Mouse (Mus musculus): Measurements from ENCODE around the gene Mbnl1.

Gene Mbnl1

GRCm38 (mm10) chr3:60516054-60516674 is 43.5 kb downstream of the Mbnl1 start:
- DNase-seq (ENCODE audit: low read depth, low spot score): peak; percentile 92

GRCm38 (mm10) chr3:60517234-60517787 is 44.7 kb downstream of the Mbnl1 start:
- DNase-seq (ENCODE audit: low read depth, low spot score): no peak

- DNase-seq (ENCODE audit: low read depth, low spot score): peak; percentile 50
These were observed 46.7 kb downstream of the Mbnl1 start for GRCm38 (mm10) chr3:60519337-60519736.

- DNase-seq (ENCODE audit: low read depth, low spot score): no peak
These were observed 51.5 kb downstream of the Mbnl1 start for GRCm38 (mm10) chr3:60524127-60524526.

GRCm38 (mm10) chr3:60531286-60531685 is 58.7 kb downstream of the Mbnl1 start:
- DNase-seq (ENCODE audit: low read depth, low spot score): no peak

GRCm38 (mm10) chr3:60531826-60532225 is 59.2 kb downstream of the Mbnl1 start:
- no peak for DNase-seq (ENCODE audit: low read depth, low spot score)

- no peak for DNase-seq (ENCODE audit: low read depth, low spot score)
These were observed 62.6 kb downstream of the Mbnl1 start for GRCm38 (mm10) chr3:60535224-60535623.

GRCm38 (mm10) chr3:60537063-60537462 is 64.4 kb downstream of the Mbnl1 start:
- peak; percentile 65 for DNase-seq (ENCODE audit: low read depth, low spot score)

GRCm38 (mm10) chr3:60538214-60538971 is 65.8 kb downstream of the Mbnl1 start:
- DNase-seq (ENCODE audit: low read depth, low spot score): no peak

- no peak for DNase-seq (ENCODE audit: low read depth, low spot score)
These were observed 68.5 kb downstream of the Mbnl1 start for GRCm38 (mm10) chr3:60541121-60541520.

- no peak for DNase-seq (ENCODE audit: low read depth, low spot score)
These were observed 73.6 kb downstream of the Mbnl1 start for GRCm38 (mm10) chr3:60546196-60546595.

GRCm38 (mm10) chr3:60546904-60547303 is 74.3 kb downstream of the Mbnl1 start:
- no peak for DNase-seq (ENCODE audit: low read depth, low spot score)

- no peak for DNase-seq (ENCODE audit: low read depth, low spot score)
These were observed 77.9 kb downstream of the Mbnl1 start for GRCm38 (mm10) chr3:60550492-60550891.

- no peak for DNase-seq (ENCODE audit: low read depth, low spot score)
These were observed 79.0 kb downstream of the Mbnl1 start for GRCm38 (mm10) chr3:60551650-60552049.

GRCm38 (mm10) chr3:60553011-60553410 is 80.4 kb downstream of the Mbnl1 start:
- DNase-seq (ENCODE audit: low read depth, low spot score): no peak

- DNase-seq (ENCODE audit: low read depth, low spot score): no peak
These were observed 84.0 kb downstream of the Mbnl1 start for GRCm38 (mm10) chr3:60556596-60556995.

GRCm38 (mm10) chr3:60558252-60558862 is 85.7 kb downstream of the Mbnl1 start:
- no peak for DNase-seq (ENCODE audit: low read depth, low spot score)

GRCm38 (mm10) chr3:60559762-60560161 is 87.1 kb downstream of the Mbnl1 start:
- DNase-seq (ENCODE audit: low read depth, low spot score): peak; percentile 37

GRCm38 (mm10) chr3:60563529-60564243 is 91.1 kb downstream of the Mbnl1 start:
- DNase-seq (ENCODE audit: low read depth, low spot score): no peak

GRCm38 (mm10) chr3:60564244-60564643 is 91.6 kb downstream of the Mbnl1 start:
- DNase-seq (ENCODE audit: low read depth, low spot score): no peak

- no peak for DNase-seq (ENCODE audit: low read depth, low spot score)
These were observed 92.6 kb downstream of the Mbnl1 start for GRCm38 (mm10) chr3:60565204-60565603.

GRCm38 (mm10) chr3:60565950-60566349 is 93.3 kb downstream of the Mbnl1 start:
- DNase-seq (ENCODE audit: low read depth, low spot score): no peak

Measured in CD4-positive, CD25-positive, alpha-beta regulatory T cell, adult 2 months (primary cell).